Mouse (Mus musculus) embryo, embryonic 10.5 days (tissue): Measurements from ENCODE around the gene Tut7.
"Not testable (repeated sequence)": the region's sequence is repeated elsewhere in the genome, so short reads cannot be mapped to it uniquely, and the experiment has no call there.

Experiments used
- DNase-seq: peaks from one replicate; pipeline ENCODE4 v3.0.0-alpha.2; 2015; ENCODE audit warnings: low spot score

Gene Tut7

DNA sequence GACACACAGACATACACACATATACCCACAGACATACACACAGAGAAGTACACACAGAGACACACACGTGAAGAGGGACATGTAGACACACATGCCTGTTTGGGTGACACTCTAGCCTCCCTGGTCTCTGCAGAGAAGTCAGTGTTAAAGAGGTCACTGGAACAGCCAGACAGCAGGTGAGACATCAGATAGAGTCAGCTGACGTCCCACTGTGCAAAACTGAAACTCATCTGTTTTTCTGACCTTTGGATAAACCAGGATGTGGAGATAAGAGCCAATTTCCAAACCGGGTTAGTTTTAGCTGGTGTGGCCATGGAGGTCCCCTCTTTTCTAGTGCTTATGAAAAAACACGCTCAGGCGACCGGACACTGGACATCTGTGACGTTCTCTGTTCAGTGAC lies 9.5 kb upstream of the Tut7 start:
- DNase-seq = no peak

DNA sequence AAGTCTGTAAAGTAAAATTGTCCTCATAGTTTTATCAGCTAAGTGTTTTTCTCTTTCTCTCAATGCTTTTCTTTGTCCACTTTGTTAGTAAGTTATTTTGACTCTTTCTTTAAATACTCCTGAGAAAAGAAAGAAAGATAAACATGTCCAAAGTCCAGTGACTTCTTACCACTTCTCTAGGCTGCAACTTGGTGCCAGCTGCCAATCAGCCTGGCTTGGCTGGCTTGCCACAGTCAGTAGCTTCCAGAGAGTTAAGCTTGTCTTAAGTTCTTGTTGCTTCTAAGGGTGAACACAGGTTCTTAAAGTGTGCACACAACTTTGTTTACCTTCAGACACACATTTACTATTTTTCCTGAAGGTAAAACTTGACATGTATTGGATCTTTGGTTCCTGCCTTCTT lies 3.0 kb upstream of the Tut7 start:
- no peak for DNase-seq

DNA sequence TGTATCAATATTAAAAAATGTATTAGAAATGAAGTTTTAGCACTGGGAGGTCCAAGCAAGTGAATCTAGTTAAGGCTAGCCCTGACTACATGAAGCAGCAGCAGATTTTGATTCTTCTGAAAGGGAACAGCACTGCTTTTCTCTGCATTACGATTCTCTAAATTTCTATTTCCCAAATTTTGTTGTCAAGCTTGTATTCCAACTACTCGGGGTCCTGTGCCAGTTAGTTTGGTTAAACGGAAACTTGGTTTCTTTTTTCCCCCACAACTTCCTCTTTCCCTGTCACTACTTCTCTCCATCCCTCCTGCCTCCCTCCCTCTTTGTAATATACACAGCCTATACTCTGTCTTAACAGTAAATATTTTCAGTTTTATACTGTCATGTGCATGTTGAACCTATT lies 2.1 kb downstream of the Tut7 start:
- DNase-seq = no peak

DNA sequence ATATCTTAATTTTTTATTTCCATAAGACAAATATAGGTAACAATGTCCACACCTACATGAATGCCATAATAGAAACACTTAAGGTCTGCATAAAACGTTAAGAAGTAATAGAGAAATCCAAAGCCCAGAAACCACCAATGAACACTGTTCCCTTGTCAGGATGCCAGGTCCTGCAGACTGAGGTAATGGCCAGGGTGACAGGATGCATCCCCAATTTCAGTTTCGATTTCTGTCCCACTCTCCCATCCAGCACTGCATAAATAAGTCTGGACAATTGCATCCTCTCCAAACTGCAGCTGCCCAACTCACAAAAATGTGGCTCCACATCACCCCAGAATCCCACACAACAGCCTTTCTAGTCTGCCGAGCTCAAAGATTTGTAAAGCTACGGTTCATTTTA lies 2.8 kb downstream of the Tut7 start:
- no peak for DNase-seq

DNA sequence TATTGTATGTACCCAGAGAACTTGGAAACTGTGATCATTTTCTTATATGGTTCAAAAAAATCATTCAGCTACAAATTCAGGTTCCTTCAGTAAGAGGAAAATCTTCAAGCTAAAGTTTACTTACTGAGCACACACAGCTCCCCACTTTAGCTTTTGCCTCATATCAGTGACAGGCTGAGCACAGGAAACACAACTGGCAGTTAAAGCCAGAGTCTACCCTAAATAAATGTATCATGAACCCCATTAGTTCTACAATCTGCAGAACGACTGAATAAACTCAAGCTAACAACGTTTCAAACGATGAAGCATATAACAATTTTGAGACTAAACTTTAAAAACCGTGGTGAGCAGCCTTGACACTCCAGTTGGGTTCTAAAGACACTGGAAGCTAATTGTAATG lies 5.6 kb downstream of the Tut7 start:
- DNase-seq = no peak

DNA sequence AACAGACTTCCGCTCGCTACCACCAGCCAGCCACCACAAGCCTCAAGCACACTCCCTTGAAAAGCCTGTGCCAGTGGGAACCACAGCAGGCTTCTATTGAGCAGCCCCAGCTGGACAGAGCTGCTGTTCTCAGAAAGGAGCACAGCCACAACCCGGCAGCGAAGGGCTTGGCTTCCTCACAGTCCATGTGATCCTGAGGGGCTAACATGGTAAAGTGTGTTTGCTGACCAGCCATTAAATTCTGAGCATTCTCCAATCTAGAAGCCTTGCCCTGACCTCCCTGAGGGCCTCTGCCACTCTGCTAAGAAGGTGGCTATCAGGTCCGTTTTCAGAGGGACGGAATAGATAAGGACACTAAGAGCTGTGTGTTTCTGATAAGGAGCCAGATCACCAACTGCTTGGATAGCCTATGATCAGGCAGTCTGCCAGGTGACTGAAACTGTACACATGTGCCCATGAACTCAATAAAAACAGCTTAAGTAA lies 8.8 kb downstream of the Tut7 start:
- peak; percentile 6 for DNase-seq

DNA sequence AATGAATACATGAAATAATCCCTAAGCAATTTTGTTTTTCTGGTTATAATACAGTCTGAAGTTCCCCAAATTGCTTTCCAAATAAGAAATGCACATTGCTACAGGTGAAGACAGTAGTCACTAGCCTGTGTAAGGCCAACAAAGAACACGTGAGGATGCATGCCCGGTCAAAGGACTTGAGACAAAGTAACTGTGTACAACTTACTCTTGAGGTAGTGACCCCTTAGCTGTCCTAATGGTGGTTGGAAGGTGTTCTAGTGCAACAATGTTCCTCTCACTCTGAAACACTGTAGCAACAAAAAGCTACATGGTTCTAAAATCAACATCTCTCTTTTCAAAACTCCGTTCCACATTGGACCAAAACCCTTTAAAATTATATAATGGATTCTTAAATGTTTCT lies 11.4 kb downstream of the Tut7 start:
- no peak for DNase-seq

DNA sequence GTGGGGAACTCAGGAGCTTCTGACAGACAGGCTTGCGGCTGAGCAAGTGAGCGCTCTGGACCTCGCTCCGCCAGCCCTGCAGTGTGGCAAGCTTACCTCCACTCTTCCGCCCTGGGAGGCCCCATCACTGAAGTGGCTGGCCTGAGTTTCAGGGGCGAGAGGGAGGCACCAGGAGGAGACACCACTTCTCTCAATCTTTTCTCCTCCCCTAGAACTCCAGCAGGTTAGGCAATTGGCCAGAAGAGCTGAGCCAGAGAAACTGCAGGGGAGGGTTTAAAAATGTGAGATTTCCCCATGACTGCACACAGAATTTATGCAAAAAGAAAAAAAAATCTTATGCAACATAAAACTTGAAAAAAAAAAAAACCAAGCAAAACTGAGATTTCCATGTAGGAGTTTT lies 21.9 kb downstream of the Tut7 start:
- DNase-seq = no peak

DNA sequence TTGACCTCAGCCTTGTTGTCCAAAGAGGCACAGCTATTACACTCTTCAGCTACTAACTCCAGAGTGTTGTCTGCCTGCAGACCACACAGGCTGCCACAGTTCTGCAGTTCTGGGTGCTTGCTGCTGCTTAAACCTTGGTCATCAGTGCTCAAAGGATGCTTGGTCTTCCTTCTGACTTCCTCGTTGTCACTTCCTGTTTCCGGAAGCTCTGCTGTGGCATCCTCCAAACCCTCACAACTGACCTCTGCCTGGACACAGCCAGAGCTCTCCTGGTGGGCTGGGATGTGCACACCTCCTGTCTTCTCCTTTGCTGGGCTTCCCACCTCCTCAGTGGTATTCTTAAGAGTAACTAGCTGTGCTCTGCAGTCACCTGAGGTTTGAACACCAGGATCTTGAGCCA lies 22.9 kb downstream of the Tut7 start:
- DNase-seq = no peak

DNA sequence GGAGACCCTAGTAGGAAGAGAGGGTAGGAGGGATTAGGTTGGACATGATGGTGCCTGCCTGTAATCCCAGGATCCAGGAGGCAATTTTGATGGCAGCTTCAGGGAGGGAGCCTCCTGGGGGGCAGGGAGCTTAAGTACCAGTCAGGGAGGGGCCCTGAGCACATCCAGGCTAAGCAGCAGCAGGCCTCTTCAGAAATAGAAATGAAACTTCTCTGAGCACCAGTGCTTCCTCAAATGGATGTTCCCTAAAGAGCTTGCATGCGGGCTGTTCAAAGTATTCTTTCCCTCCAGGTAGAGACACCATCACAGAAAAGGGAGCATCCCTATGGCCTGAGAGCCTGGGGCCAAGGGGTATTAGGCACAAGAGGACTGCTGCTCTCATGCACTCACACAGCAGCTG lies 24.6 kb downstream of the Tut7 start:
- DNase-seq = no peak

DNA sequence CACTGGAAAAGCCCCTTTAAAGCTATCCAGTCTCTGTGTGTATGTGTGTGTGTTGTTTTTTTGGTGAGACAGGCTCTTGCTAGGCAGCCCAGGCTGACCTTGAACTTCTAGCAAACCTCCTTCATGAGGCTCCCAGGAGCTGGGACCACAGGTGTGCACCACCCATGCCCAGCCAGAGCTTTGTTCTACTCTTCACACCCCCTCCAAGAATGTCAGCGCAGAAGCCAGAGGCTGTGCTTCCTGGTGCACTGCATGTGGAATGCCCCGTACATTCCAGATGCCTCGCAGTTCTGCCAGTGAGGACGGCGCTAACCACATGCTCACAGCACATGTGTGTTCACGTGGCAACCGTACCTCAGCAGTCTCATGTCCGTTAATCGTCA lies 26.5 kb downstream of the Tut7 start:
- no peak for DNase-seq

DNA sequence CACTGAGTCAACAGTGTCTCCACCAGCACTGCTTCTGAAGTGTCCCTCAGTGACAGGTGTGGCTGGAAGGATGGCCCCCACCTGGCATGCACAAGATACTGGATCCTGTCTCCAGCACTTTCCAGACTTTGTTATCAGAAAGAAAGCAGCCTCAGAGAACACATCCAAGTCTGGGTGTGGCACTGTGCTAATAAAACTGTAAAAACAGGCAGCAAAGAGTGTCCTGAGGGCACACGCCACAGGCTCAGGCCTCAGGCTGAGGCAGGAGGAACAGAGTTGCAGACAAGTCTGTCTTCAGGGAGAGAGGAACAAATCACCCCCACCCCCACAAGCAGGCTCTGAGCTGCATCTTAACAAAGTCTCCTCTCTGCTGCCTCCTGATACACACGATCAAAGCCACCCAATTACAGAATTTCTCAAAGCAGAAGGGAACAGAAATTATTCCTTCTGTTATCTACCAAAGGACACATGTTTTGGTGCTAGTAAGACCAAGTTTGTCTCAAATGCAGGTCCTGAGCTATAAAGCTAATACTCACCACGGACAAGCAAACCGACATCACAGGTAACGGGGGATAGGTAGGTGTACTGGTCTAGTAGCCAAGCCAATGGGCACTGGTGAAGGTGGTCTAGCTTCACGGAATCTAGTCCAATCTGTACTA lies 27.0 kb downstream of the Tut7 start:
- DNase-seq = no peak

DNA sequence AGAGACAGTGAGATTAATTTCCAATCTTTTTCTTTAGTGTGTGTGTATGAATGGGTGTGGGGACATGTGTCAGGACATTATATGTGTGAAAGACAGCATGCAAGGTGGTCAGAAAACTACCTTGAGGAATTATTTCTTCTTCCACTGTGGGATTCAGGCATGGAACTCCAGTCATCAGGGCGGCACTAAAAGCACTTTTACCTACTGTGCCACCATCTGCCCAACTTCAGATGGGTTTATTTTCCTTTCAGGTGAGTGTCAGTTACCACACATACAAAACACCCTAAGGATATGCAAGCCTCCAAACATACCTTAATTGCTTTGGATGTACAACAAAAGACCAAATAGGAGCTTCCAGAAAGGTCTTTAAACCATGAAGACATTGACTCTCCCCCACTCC lies 28.2 kb downstream of the Tut7 start:
- no peak for DNase-seq

DNA sequence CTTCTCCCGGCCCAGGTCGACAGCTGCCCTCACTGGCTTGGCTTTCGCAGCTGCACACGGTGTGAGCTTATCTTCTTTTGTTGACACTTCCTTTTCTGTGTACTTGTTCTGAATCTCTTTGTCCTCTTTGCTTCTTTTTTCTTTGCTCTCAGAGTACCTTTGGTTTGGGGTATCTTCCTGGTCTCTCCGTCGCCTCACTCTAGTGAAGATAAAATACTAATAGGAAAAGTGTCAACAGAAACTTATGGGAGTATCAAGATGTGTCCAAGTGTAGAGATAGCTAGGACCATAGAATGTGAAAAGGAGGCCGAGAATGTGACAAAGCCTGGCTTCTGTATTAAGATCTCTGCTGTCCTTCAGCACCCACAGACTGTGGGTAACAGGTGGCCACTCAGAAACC lies 40.8 kb downstream of the Tut7 start, which contains the start of gene Gm49354:
Gene Gm49354, minus strand, starts transcription at position 101 of the 400 bp plus-strand sequence.
- DNase-seq = no peak

DNA sequence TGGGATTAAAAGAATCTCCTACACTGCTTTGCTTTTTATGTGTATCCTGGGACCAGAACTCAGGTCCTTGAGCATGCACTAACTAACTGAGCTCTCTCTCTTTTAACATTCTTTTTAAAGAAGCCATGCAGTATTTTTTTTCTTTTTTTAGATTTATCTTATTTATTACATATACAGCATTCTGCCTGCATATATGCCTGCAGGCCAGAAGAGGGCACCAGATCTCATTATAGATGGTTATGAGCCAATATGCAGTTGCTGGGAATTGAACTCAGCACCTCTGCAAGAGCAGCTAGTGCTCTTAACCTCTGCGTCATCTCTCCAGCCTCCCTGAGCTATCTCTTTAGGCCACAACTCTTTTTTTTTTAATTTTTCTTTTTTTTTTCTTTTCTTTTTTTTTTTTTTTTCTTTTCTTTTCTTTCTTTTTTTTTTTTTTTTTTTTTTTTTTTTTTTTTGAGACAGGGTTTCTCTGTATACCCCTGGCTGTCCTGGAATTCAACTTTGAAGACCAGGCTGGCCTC lies 43.1 kb downstream of the Tut7 start:
- DNase-seq = not testable (repeated sequence)

DNA sequence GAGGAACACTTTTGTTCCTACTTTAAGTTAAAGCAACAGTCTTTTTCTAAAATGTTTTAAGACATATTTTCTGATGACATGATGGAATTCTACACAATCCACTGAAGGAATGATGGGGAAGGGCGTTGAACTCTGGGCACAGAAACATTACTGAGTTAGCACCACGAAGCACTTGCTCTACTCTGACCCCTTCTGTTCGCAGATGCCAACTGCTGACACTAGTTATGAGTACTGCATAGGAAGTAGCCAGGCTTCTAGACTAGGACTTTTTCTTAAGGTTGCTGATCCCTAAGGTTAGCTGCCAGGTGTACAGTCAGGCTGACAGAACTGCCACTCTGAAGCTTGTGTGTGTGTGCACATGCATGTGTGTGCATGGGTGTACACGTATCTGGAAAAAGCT lies 43.7 kb downstream of the Tut7 start:
- no peak for DNase-seq

DNA sequence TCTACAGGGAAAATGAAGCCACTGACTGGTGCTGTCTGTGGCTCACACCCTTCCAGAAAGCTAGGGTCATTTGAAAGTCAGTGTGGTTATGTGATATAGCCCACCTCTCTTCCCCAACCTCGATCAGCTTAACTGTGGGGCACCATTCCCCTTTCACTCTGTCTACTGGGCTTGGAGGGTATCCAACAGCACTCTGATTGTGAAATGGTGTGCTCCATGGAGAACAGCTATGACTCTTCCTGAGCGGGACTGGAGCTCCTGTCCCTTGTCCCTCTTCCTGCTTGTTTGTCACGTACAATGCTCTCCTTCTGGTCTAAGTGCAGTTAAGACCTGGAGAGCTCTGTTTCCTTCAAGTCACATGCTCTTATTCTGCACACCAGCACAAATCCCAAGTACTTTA lies 47.8 kb downstream of the Tut7 start:
- no peak for DNase-seq

DNA sequence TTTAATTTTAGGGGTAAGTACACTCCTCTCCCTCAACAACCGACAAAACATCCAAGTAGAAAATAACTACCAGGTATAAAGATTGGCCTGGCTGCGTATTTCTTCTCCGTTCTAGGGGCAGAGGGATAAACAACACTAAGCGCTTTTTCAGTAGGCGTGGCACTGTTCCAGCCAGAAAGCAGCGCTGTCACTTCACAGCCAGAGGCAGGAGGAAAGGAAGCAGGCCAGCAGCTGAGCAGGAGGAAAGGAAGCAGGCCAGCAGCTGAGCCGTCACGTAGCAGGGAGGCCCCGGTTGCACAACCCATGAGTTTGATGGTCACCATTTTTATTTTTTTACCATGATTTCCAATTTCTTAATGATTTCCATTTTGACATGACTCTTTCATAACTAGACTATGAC lies 51.7 kb downstream of the Tut7 start:
- DNase-seq = no peak

DNA sequence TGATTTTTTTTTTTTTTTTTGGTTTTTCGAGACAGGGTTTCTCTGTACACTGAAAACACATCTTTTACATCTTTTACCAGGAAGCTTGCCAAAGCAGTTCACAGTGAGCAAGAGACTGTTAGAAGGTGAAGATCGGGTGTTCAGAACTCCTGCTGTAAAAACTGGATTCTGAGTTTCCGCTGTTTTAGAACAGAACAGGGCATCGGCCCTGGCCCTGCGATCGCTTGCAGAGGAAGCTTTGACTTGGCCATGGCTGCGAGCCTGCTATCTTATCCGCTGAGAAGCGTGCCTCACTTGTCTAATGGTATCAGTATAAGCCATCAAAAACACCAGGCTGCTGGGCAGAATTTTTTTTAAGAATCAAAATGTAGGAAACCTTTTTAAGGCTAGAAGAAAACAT lies 52.1 kb downstream of the Tut7 start:
- DNase-seq = no peak

DNA sequence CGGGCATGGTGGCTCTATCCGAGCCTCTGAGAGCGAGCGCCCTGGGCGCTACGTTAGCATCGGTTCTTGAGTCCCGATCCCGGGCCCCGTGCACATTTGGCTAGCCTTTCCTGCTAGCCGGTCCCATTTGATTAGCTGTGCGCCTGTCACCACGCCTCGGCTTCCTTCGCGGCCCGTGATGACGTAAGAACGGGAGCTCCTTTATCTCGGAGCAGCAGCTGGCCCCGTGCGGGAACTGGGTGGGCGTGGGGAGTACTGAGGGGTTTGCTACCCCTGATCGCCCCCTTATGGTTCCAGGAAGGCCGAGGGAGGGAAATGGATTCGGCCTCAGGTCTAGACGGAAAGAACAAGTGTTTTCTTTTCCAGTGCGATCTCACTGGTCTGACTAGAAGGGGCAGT lies 52.8 kb downstream of the Tut7 start:
- peak; percentile 93 for DNase-seq

DNA sequence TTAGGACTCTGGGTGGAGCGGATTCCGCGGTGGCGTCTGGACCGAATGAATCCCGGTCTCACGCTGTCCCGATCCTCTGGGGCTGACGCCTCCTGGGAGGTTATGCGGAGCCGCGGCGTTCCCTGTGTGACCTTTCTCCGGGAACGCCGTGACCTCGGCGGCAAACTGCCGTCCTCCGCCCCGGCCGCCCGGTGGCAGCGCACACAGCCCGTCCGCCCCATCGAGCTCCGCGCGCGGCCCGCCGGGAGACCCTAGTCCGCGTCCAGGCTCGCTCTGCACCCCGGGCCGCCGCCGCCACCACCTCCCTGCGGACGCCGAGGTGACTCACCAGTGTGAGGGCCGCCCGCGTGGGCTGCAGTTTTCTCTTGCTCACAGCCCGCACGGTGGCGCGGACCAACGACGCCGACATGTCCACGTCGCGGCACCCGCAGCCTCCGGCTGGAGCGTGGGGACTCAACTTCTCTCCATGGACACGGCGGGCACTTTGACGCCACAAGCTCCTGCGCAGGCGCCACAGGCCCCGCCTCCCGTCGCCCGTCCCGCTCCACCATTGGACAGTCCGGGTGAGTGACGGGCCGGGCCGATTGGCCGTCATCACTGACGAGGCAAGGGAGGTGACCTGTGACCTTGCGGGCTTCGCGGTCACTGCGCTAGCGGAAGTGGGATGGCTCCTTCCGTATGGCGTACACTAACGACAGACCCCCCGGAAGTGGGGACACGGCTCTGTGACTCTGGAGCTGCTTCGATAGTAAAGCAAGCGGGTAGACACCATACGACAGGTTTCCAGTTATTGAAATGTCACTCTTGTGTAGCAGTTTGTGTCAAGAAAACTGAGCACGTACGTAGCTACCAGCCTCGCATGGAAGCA lies 53.4 kb downstream of the Tut7 start, which contains the start of gene Isca1:
Gene Isca1, minus strand, starts transcription at position 515 of the 868 bp plus-strand sequence.
- peak; percentile 99 for DNase-seq

DNA sequence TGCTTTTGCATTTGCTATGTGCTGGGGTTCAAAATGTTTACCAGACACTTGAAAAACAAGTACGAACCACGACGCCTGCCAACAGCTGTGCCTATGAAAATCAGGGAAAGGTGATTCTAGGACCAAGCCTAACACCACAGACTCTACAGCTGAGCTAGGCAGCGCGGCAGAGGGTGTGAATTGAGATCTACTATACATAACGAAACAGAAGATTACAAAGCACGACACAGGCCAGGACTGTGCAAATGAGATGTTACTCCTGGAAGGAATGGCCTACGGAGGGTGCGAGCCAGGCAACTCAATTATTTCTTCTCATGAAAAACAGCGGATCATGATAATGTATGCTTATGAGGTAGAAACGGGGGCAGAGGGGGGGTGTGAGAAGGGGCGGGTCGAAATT lies 54.4 kb downstream of the Tut7 start:
- peak; percentile 7 for DNase-seq
